In the genomic region with DNA sequence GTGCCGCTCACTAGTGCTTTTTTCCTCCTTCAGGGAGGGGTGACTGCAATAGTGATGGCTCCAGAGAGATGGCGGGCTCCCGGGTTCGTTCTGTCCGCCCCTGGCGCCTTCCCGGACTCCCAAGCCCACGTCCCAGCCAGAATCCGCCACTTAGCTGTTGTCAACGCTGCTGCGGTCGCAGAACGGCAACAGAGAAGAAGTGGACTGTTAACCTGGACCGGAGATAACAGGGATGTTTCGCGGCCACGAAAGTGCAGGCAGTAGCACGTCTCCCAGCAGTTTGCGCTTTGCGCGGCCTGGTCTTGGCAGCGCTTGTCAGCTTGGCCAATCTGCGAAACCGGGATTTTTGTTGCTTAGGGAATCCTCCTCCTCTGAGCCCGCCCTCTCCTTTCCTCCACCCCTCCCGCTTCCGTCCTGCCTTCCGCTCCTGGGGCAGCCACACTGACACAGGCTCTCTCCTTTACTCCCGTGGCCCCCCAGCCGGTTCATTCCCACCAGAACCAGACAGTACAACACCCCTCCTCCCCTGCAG, we compare ENCODE assay signal across 8 mouse cellular contexts. TPM values are rescaled to one million over a fixed set of nuclear protein-coding genes. Genes with fewer than 3 reads are reported as not detected.
DNase-seq lines count a peak whose midpoint lies in the region; ATAC-seq and TF ChIP-seq lines count a peak whose summit lies in the region.

A gene (minus strand): TSS at position 322 of the 532 bp plus-strand sequence.

- H3K27ac ChIP-seq in embryonic fibroblast, embryonic 13.5 days (ENCODE audit: insufficient read depth, low read length) = peak within 1 kb of the TSS; percentile 72
- peak within 1 kb of the TSS; percentile 90 for H3K27ac ChIP-seq in heart, embryonic 11.5 days (ENCODE audit: low read depth, low read length)
- peak within 1 kb of the TSS; percentile 92 for H3K27ac ChIP-seq in kidney, embryonic 14.5 days (ENCODE audit: low read depth, low read length)
- peak within 1 kb of the TSS; percentile 90 for H3K27ac ChIP-seq in limb, embryonic 14.5 days (replicated peaks; ENCODE audit: low read depth, low read length)
- H3K27ac ChIP-seq in midbrain, embryonic 15.5 days = peak within 1 kb of the TSS; percentile 84

- no peaks in the 10 kb centered on the region for H3K36me3 ChIP-seq in heart, embryonic 11.5 days (ENCODE audit: control insufficient read depth, insufficient read depth, low read length)
- no peaks in the 10 kb centered on the region for H3K36me3 ChIP-seq in kidney, embryonic 14.5 days (ENCODE audit: control insufficient read depth, insufficient read depth, low read length)
- no peaks in the 10 kb centered on the region for H3K36me3 ChIP-seq in limb, embryonic 14.5 days (ENCODE audit: control insufficient read depth, insufficient read depth, low read length)
- H3K36me3 ChIP-seq in midbrain, embryonic 15.5 days (replicated peaks) = no peaks in the 10 kb centered on the region

- TF ChIP-seq POLR2A in embryonic fibroblast, embryonic 13.5 days (IDR thresholded peaks at IDR 0.05; ENCODE audit: low read depth, low read length) = peak; percentile 96
- TF ChIP-seq POLR2A in limb, embryonic 14.5 days (IDR thresholded peaks at IDR 0.05; ENCODE audit: borderline replicate concordance, extremely low read depth, insufficient read depth, insufficient read length) = 0 out of 2 replicates have a peak, but pooled peaks have one; percentile 57

- ATAC-seq in heart, embryonic 11.5 days (replicated peaks; ENCODE audit: insufficient number of reproducible peaks, low FRiP score, low TSS enrichment) = peak; percentile 91
- peak; percentile 99 for ATAC-seq in kidney, embryonic 14.5 days (ENCODE audit: low FRiP score, low TSS enrichment)
- ATAC-seq in limb, embryonic 14.5 days (ENCODE audit: low FRiP score, low read depth) = peak; percentile 88
- peak; percentile 95 for ATAC-seq in midbrain, embryonic 15.5 days (replicated peaks)

- peak; percentile 30 for DNase-seq in CD4-positive, CD25-positive, alpha-beta regulatory T cell, adult 2 months (ENCODE audit: low read depth, low spot score)
- peak; percentile 93 for DNase-seq in brain, adult 2 months (ENCODE audit: low read depth, low spot score)
- peak; percentile 82 for DNase-seq in limb, embryonic 14.5 days (ENCODE audit: low spot score)
- peak; percentile 60 for DNase-seq in telencephalon, adult 2 months (ENCODE audit: low read depth, low spot score)

- WGBS in heart, embryonic 11.5 days (ENCODE audit: insufficient replicate concordance) = 10% methylated on average over 29 of the region's 30 CpGs
- 23% methylated on average over 30 of the region's 30 CpGs for WGBS in kidney, embryonic 14.5 days
- WGBS in limb, embryonic 14.5 days = 22% methylated on average over 24 of the region's 30 CpGs
- WGBS in midbrain, embryonic 15.5 days = 14% methylated on average over 29 of the region's 30 CpGs

- peak within 1 kb of the TSS; percentile 76 for H3K9ac ChIP-seq in heart, embryonic 11.5 days (ENCODE audit: low read depth, low read length)
- peak within 1 kb of the TSS; percentile 60 for H3K9ac ChIP-seq in kidney, embryonic 14.5 days (ENCODE audit: low read depth, low read length)
- H3K9ac ChIP-seq in limb, embryonic 14.5 days (ENCODE audit: low read depth, low read length, severe bottlenecking) = peak within 1 kb of the TSS; percentile 73
- H3K9ac ChIP-seq in midbrain, embryonic 15.5 days = peak within 1 kb of the TSS; percentile 53

- no peak for TF ChIP-seq CTCF in embryonic fibroblast, embryonic 13.5 days (IDR thresholded peaks at IDR 0.05; ENCODE audit: borderline replicate concordance, insufficient read depth, low read length)

- no peaks in the 10 kb centered on the region for H3K9me3 ChIP-seq in heart, embryonic 11.5 days (replicated peaks; ENCODE audit: control insufficient read depth, low read length)
- H3K9me3 ChIP-seq in kidney, embryonic 14.5 days (ENCODE audit: control insufficient read depth, low read length) = no peaks in the 10 kb centered on the region
- no peaks in the 10 kb centered on the region for H3K9me3 ChIP-seq in limb, embryonic 14.5 days (ENCODE audit: control insufficient read depth, low read length)
- H3K9me3 ChIP-seq in midbrain, embryonic 15.5 days = no peaks in the 10 kb centered on the region

- H3K4me1 ChIP-seq in embryonic fibroblast, embryonic 13.5 days (ENCODE audit: control insufficient read depth, insufficient read depth, low read length) = no peaks in the 10 kb centered on the region
- H3K4me1 ChIP-seq in heart, embryonic 11.5 days (ENCODE audit: control insufficient read depth, insufficient read depth, low read length) = no peaks in the 10 kb centered on the region
- no peaks in the 10 kb centered on the region for H3K4me1 ChIP-seq in kidney, embryonic 14.5 days (ENCODE audit: control insufficient read depth, insufficient read depth, low read length)
- H3K4me1 ChIP-seq in limb, embryonic 14.5 days (ENCODE audit: control insufficient read depth, insufficient read depth, low read length) = no peaks in the 10 kb centered on the region
- H3K4me1 ChIP-seq in midbrain, embryonic 15.5 days = no peaks in the 10 kb centered on the region

- peak within 1 kb of the TSS; percentile 72 for H3K4me2 ChIP-seq in heart, embryonic 11.5 days
- peak within 1 kb of the TSS; percentile 51 for H3K4me2 ChIP-seq in kidney, embryonic 14.5 days (replicated peaks; ENCODE audit: low read depth, low read length)
- H3K4me2 ChIP-seq in limb, embryonic 14.5 days (replicated peaks; ENCODE audit: low read depth, low read length, severe bottlenecking) = peak within 1 kb of the TSS; percentile 53
- peak within 1 kb of the TSS; percentile 61 for H3K4me2 ChIP-seq in midbrain, embryonic 15.5 days

- H3K4me3 ChIP-seq in embryonic fibroblast, embryonic 13.5 days (ENCODE audit: insufficient read depth, low read length) = peak within 1 kb of the TSS; percentile 60
- peak within 1 kb of the TSS; percentile 52 for H3K4me3 ChIP-seq in heart, embryonic 11.5 days (ENCODE audit: low read depth, low read length)
- H3K4me3 ChIP-seq in kidney, embryonic 14.5 days (ENCODE audit: low read length) = peak within 1 kb of the TSS; percentile 52
- peak within 1 kb of the TSS; percentile 51 for H3K4me3 ChIP-seq in limb, embryonic 14.5 days (replicated peaks; ENCODE audit: low read length)
- H3K4me3 ChIP-seq in midbrain, embryonic 15.5 days = peak within 1 kb of the TSS; percentile 54

- H3K27me3 ChIP-seq in heart, embryonic 11.5 days (ENCODE audit: control insufficient read depth, insufficient read depth, low read length) = no peaks in the 10 kb centered on the region
- no peaks in the 10 kb centered on the region for H3K27me3 ChIP-seq in kidney, embryonic 14.5 days (ENCODE audit: control insufficient read depth, insufficient read depth, low read length)
- no peaks in the 10 kb centered on the region for H3K27me3 ChIP-seq in limb, embryonic 14.5 days (ENCODE audit: control insufficient read depth, insufficient read depth, low read length)
- no peaks in the 10 kb centered on the region for H3K27me3 ChIP-seq in midbrain, embryonic 15.5 days (replicated peaks)

RNA-seq across cellular contexts. Expression of the gene that starts here (rescaled TPM):
- 2.5 and 4.9 TPM in 2 replicates for polyA plus RNA-seq in embryonic fibroblast, embryonic 13.5 days (2011; ENCODE audit: insufficient read length, low read depth, missing spikeins)
- 4.8 and 6.9 TPM in 2 replicates for polyA plus RNA-seq in heart, embryonic 11.5 days (2014; fragmentation: Nextera tagmentation; extraction: Ambion mirVana)
- polyA plus RNA-seq in kidney, embryonic 14.5 days (2014; fragmentation: Nextera tagmentation; extraction: Ambion mirVana) = 7.0 and 9.4 TPM in 2 replicates
- polyA plus RNA-seq in limb, embryonic 14.5 days (2012; rRNA removed) = 4.4 and 5.4 TPM in 2 replicates
- polyA plus RNA-seq in limb, embryonic 14.5 days (2014; fragmentation: Nextera tagmentation; extraction: Ambion mirVana) = 12.5 TPM in 2 replicates
- 2.0 and 2.5 TPM in 2 replicates for polyA plus RNA-seq in midbrain, embryonic 15.5 days (2015; fragmentation: Nextera tagmentation; extraction: Ambion mirVana)

Comparison
In these comparisons a context has a peak if more than half of its experiments do, and no peak if none do; other contexts are left out.
1. Peak in every context shown above with its lines: DNase-seq, ATAC-seq, H3K4me3 ChIP-seq and H3K27ac ChIP-seq.
2. DNase-seq: peak in every context shown above with its lines; median percentile 93 in brain, adult 2 months; 82 in limb, embryonic 14.5 days; 60 in telencephalon, adult 2 months; 30 in CD4-positive, CD25-positive, alpha-beta regulatory T cell, adult 2 months.